Mouse (Mus musculus): ENCODE results near the gene Sprr2b. TPM values are rescaled to one million over a fixed set of nuclear protein-coding genes. Genes with fewer than 3 reads are reported as not detected.
A peak's percentile ranks its signal among the peaks of the same experiment; 100 is the strongest.
"Not testable (repeated sequence)": the region's sequence is repeated elsewhere in the genome, so short reads cannot be mapped to it uniquely, and the experiment has no call there.

Sprr2b gene
- 20.8 and 22.8 TPM in 2 replicates for polyA plus RNA-seq (2015; fragmentation: Nextera tagmentation; extraction: Ambion mirVana)

GRCm38 (mm10) chr3:92316320-92316719, at the start of gene Sprr2b:
Sprr2b (plus strand) TSS chr3:92316620.
- no peak within 1 kb of the TSS for H3K4me2 ChIP-seq (replicated peaks; ENCODE audit: low read depth)
- WGBS = 71% methylated on average over 2 of the region's 2 CpGs
- no peaks in the 10 kb centered on the region for H3K9me3 ChIP-seq (ENCODE audit: control insufficient read depth, low read length)
- no peak within 1 kb of the TSS for H3K4me3 ChIP-seq (ENCODE audit: low read depth, low read length)
- H3K4me1 ChIP-seq (replicated peaks; ENCODE audit: control insufficient read depth, insufficient read depth) = no peaks in the 10 kb centered on the region
- DNase-seq (ENCODE audit: low spot score) = no peak
- no peak for ATAC-seq (ENCODE audit: low FRiP score, low TSS enrichment)
- H3K9ac ChIP-seq (ENCODE audit: low read length) = no peak within 1 kb of the TSS
- H3K36me3 ChIP-seq (ENCODE audit: control insufficient read depth, insufficient read depth, low read length) = no peaks in the 10 kb centered on the region
- H3K27ac ChIP-seq (replicated peaks) = no peak within 1 kb of the TSS
- no peaks in the 10 kb centered on the region for H3K27me3 ChIP-seq (ENCODE audit: control insufficient read depth, insufficient read depth, low read length)
- TF ChIP-seq EP300 (optimal IDR thresholded peaks at IDR 0.05) = no peak
- no peak for TF ChIP-seq CTCF (IDR thresholded peaks at IDR 0.05; ENCODE audit: low read depth)

DNA sequence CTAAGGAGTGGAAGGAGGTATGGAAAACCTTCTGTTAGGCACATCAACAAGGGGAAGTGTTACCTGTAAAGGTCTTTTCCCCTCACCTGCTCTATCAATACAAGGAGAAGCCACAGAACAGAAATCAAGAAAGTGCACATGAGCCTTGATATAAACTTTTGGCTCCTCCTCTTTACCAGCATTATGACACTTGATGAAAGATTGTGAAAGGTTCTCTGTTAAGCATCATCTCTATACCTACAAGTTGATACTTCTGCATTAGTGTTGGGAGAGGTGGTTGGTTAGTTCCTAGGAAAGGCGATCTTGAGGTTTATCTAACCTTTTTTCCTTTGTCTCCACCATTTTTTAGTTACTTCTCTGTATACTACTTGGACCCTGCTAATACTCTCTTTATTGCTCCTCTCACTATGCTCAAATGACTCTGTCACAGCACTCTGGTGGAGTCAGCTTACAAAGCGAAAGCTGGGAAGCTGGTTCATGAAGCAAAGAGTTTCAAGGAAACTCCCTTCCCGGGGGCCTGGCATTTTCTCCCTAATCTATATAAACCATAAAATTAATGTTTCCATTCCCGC, 44.9 kb upstream of the Sprr2b start:
- DNase-seq (ENCODE audit: low spot score); H3K9ac ChIP-seq (ENCODE audit: low read length); H3K36me3 ChIP-seq (ENCODE audit: control insufficient read depth, insufficient read depth, low read length); H3K9me3 ChIP-seq (ENCODE audit: control insufficient read depth, low read length); H3K4me3 ChIP-seq (ENCODE audit: low read depth, low read length); H3K4me2 ChIP-seq (replicated peaks; ENCODE audit: low read depth); H3K27me3 ChIP-seq (ENCODE audit: control insufficient read depth, insufficient read depth, low read length); H3K4me1 ChIP-seq (replicated peaks; ENCODE audit: control insufficient read depth, insufficient read depth); H3K27ac ChIP-seq (replicated peaks): not testable (repeated sequence)
- ATAC-seq (ENCODE audit: low FRiP score, low TSS enrichment) = peak; percentile 49; the same call in 1 of the 2 replicates
- no CpG with 5 or more reads among the region's 4 CpGs for WGBS

- H3K36me3 ChIP-seq (ENCODE audit: control insufficient read depth, insufficient read depth, low read length); H3K9me3 ChIP-seq (ENCODE audit: control insufficient read depth, low read length); ATAC-seq (ENCODE audit: low FRiP score, low TSS enrichment); H3K4me1 ChIP-seq (replicated peaks; ENCODE audit: control insufficient read depth, insufficient read depth); H3K27ac ChIP-seq (replicated peaks); H3K4me3 ChIP-seq (ENCODE audit: low read depth, low read length); H3K9ac ChIP-seq (ENCODE audit: low read length); DNase-seq (ENCODE audit: low spot score); H3K27me3 ChIP-seq (ENCODE audit: control insufficient read depth, insufficient read depth, low read length); H3K4me2 ChIP-seq (replicated peaks; ENCODE audit: low read depth): not testable (repeated sequence)
Observed at GRCm38 (mm10) chr3:92273504-92273903, 42.9 kb upstream of the Sprr2b start.

DNA sequence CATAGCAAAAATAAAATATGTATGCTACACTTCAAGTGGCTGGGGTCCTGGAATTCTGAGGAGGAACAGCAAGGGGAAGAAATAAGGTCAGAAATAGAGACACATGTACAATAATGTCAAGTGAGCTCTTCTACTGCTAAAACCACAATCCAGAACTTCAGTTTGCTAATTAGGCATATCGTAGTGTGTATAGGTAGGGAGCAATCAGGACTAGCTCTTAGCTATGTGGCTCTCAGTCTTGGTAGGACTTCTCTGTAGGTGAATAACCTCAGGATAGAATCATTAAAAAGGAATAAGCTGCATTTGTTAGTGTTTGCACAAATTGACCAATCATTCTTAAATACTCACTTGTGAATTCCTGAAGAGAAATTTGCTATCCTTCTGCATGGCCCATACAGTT, 42.4 kb upstream of the Sprr2b start:
- H3K36me3 ChIP-seq (ENCODE audit: control insufficient read depth, insufficient read depth, low read length); H3K9ac ChIP-seq (ENCODE audit: low read length); H3K4me2 ChIP-seq (replicated peaks; ENCODE audit: low read depth); H3K27ac ChIP-seq (replicated peaks); H3K4me1 ChIP-seq (replicated peaks; ENCODE audit: control insufficient read depth, insufficient read depth); H3K9me3 ChIP-seq (ENCODE audit: control insufficient read depth, low read length); ATAC-seq (ENCODE audit: low FRiP score, low TSS enrichment); H3K4me3 ChIP-seq (ENCODE audit: low read depth, low read length); DNase-seq (ENCODE audit: low spot score); H3K27me3 ChIP-seq (ENCODE audit: control insufficient read depth, insufficient read depth, low read length): not testable (repeated sequence)
- no CpG with 5 or more reads among the region's 1 CpGs for WGBS

DNA sequence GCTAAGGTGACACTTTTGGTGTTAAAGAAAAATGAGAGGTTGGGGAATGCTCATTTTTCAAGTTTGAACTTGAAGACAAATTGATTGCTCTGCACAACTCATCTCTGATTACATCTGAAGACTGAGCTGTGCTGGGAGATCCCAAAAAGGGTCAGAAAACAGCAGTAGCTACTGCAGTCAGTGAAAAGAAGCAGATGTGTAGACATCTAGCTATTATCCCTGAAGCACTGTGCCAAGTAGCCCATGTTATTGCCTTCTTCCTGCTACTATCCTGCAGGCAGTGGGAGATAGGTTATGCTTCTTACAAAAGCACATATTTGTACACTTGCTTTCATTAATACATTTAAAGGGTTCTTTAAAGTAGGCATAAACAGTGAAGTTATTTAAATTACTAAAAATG, 36.8 kb upstream of the Sprr2b start:
- not testable (repeated sequence) for H3K4me2 ChIP-seq (replicated peaks; ENCODE audit: low read depth); DNase-seq (ENCODE audit: low spot score); H3K36me3 ChIP-seq (ENCODE audit: control insufficient read depth, insufficient read depth, low read length); ATAC-seq (ENCODE audit: low FRiP score, low TSS enrichment); H3K9ac ChIP-seq (ENCODE audit: low read length); H3K27me3 ChIP-seq (ENCODE audit: control insufficient read depth, insufficient read depth, low read length); H3K4me3 ChIP-seq (ENCODE audit: low read depth, low read length); H3K27ac ChIP-seq (replicated peaks); H3K9me3 ChIP-seq (ENCODE audit: control insufficient read depth, low read length); H3K4me1 ChIP-seq (replicated peaks; ENCODE audit: control insufficient read depth, insufficient read depth)

DNA sequence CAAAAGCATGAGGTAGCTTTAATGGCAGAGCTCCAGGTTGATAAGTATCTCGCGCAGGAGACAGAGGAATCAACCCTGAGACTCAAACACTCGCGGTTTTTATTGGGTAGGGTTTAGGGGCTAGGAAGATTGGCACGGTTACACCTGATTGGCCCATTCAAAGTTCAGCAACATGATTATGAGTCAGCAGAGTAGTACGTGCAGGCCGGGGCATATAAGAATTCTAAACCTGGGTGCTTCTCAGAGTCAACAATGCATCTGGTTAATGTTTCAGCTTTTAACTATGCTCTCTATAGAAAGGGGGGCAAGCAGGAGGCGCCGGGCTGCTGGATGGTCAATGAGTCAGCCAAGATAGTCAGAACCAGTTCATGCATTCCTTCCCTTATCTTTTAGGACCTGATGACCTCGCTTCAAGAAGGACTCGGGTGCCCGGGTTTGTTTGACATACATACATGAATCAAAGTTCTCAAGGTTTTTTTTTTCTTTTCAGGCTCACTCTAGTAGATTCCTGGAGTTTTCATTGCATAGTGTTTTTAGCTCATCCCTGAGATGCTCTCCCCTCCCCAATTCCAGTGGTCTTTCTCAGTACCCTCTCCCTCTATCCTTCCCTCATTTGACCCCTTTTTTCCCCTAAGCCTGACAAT, 35.3 kb upstream of the Sprr2b start:
- WGBS = 8% methylated on average over 5 of the region's 12 CpGs
- peak; percentile 89 for ATAC-seq (ENCODE audit: low FRiP score, low TSS enrichment)

GRCm38 (mm10) chr3:92285101-92285500, 31.3 kb upstream of the Sprr2b start, which contains the start of gene Sprr2a3:
Sprr2a3 (plus strand) TSS chr3:92285417.
- DNase-seq (ENCODE audit: low spot score); H3K27ac ChIP-seq (replicated peaks); H3K4me1 ChIP-seq (replicated peaks; ENCODE audit: control insufficient read depth, insufficient read depth); H3K9ac ChIP-seq (ENCODE audit: low read length); H3K4me2 ChIP-seq (replicated peaks; ENCODE audit: low read depth); H3K27me3 ChIP-seq (ENCODE audit: control insufficient read depth, insufficient read depth, low read length); H3K9me3 ChIP-seq (ENCODE audit: control insufficient read depth, low read length); H3K4me3 ChIP-seq (ENCODE audit: low read depth, low read length); H3K36me3 ChIP-seq (ENCODE audit: control insufficient read depth, insufficient read depth, low read length): not testable (repeated sequence)
- 74% methylated on average over 1 of the region's 1 CpGs for WGBS
- ATAC-seq (ENCODE audit: low FRiP score, low TSS enrichment) = peak; percentile 84

More for the DNA sequence above, 35.3 kb upstream of the Sprr2b start:
- H3K4me3 ChIP-seq (ENCODE audit: low read depth, low read length); H3K27ac ChIP-seq (replicated peaks); H3K9ac ChIP-seq (ENCODE audit: low read length); H3K4me1 ChIP-seq (replicated peaks; ENCODE audit: control insufficient read depth, insufficient read depth); H3K4me2 ChIP-seq (replicated peaks; ENCODE audit: low read depth); H3K9me3 ChIP-seq (ENCODE audit: control insufficient read depth, low read length); H3K27me3 ChIP-seq (ENCODE audit: control insufficient read depth, insufficient read depth, low read length); H3K36me3 ChIP-seq (ENCODE audit: control insufficient read depth, insufficient read depth, low read length): not testable (repeated sequence)
- peak; percentile 14 for DNase-seq (ENCODE audit: low spot score)

- not testable (repeated sequence) for H3K9ac ChIP-seq (ENCODE audit: low read length); DNase-seq (ENCODE audit: low spot score)
- 87% methylated on average over 3 of the region's 6 CpGs for WGBS
Observed at GRCm38 (mm10) chr3:92288489-92288888, 27.9 kb upstream of the Sprr2b start.

More at GRCm38 (mm10) chr3:92288489-92288888, 27.9 kb upstream of the Sprr2b start:
- H3K27ac ChIP-seq (replicated peaks); H3K36me3 ChIP-seq (ENCODE audit: control insufficient read depth, insufficient read depth, low read length); H3K4me1 ChIP-seq (replicated peaks; ENCODE audit: control insufficient read depth, insufficient read depth); H3K4me3 ChIP-seq (ENCODE audit: low read depth, low read length); H3K4me2 ChIP-seq (replicated peaks; ENCODE audit: low read depth); H3K9me3 ChIP-seq (ENCODE audit: control insufficient read depth, low read length); ATAC-seq (ENCODE audit: low FRiP score, low TSS enrichment); H3K27me3 ChIP-seq (ENCODE audit: control insufficient read depth, insufficient read depth, low read length): not testable (repeated sequence)
